Mouse (Mus musculus) spleen, adult 2 months (tissue): ENCODE measurements around the gene Lnp1.

ENCODE experiments used
- CTCF ChIP-seq: fragments of 200-500 bp; IDR thresholded peaks from 2 replicates; pipeline ENCODE4 v1.5.1; 2011; ENCODE audit warnings: mild to moderate bottlenecking, inconsistent platforms; ENCODE audit not compliant: insufficient read depth, insufficient read length, insufficient replicate concordance; ENCODE audit errors: extremely low read depth
- POLR2A ChIP-seq: fragments of 200-500 bp; IDR thresholded peaks from 2 replicates; pipeline ENCODE4 v1.6.1; 2011; ENCODE audit warnings: low read depth, low read length, inconsistent platforms

- no peak for TF ChIP-seq CTCF
- TF ChIP-seq POLR2A = no peak
These were observed 59.5 kb downstream of the Lnp1 start for GRCm38 (mm10) chr16:56868361-56868760.
